Mouse (Mus musculus): ENCODE measurements around the gene Fbn1.

GRCm38 (mm10) chr2:125449361-125449760 is 58.4 kb downstream of the Fbn1 start:
- TF ChIP-seq POLR2A (IDR thresholded peaks at IDR 0.05; ENCODE audit: borderline replicate concordance, low read depth, low read length) (no peak), CTCF (IDR thresholded peaks at IDR 0.05; ENCODE audit: low read depth, low read length) (no peak)

All from bone marrow macrophage, adult 2 months (primary cell).